Mouse (Mus musculus): ENCODE measurements around the gene Catsperg2.
"Not testable (repeated sequence)": the region's sequence is repeated elsewhere in the genome, so short reads cannot be mapped to it uniquely, and the experiment has no call there.

Catsperg2 gene

DNA sequence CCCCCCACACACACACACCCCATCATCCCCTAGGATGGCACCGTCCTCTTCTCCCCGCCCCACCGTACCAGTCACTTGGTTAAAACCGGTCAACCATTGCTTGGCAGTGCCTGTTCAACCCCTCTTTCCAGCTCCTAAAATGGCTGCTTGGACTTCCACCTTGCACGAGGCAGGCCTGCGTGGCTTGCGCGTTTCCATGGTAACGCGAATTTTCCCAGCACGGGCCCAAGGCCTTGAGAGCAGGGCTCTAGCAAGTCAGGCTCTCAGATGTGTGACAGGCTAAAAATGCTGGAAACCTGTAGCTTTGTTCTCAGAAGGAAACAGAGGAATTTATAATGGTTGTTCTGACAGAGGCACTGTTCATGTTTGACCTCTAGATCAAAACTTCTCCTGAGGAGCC lies at the start of gene Catsperg2:
Gene Catsperg2, minus strand, starts transcription at position 173 of the 400 bp plus-strand sequence.
- not testable (repeated sequence) for DNase-seq (ENCODE audit: low read depth)

DNA sequence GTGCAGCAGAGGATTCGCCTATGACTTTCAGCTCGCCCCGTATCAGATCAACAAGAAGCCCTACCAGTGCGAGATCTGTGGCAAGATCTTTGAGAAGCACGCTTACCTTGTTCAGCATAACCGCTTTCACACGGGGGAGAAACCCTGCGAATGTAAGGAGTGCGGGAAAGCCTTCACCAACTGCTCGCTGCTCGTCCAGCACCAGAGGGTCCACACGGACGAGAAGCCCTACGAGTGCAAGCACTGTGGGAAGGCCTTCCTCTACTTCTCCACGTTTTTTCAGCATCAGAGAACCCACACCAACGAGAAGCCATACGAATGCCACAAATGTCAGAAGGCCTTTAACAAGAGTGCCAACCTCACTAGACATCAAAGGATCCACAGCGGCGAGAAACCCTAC lies 49.7 kb upstream of the Catsperg2 start:
- no peak for DNase-seq (ENCODE audit: low read depth)

DNA sequence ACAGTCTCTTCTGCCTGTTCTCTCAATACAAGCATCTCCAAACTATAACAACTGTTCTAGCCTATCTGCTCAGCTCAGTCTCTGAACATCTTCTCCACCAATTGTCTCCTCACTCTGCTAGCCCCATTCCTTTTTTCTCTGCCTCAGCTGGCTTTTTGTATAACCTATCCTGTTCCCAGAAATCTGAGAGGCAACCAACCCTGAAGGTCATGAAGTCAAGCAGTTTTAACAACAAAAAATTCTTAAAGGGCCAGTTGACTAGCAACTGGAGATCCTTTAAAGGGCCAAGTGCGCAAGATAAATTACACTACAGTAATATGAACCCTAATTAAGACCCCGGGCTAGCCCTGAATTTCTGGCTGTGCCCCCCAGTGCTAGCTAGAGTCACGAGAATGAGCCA lies 47.5 kb upstream of the Catsperg2 start:
- DNase-seq (ENCODE audit: low read depth) = no peak

DNA sequence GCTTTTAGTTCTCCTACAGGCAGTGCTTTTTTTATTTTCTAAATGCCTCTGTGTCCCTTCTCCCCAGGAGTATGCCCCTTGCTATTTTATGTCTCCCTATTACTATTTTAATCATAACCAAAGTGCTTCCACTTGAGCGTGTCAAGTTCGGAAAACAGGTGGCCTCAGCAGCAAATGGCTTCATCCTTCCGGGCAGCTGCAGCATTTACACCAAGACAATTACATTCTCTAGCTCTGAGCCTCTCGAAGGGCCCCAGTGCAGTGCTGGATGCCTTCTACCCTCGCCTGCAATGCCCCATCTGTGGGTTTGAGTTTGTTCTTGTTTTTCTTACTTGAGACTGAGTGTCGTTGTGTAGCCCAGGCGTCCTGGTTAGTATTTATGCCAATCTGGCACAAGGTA lies 46.7 kb upstream of the Catsperg2 start:
- no peak for DNase-seq (ENCODE audit: low read depth)

DNA sequence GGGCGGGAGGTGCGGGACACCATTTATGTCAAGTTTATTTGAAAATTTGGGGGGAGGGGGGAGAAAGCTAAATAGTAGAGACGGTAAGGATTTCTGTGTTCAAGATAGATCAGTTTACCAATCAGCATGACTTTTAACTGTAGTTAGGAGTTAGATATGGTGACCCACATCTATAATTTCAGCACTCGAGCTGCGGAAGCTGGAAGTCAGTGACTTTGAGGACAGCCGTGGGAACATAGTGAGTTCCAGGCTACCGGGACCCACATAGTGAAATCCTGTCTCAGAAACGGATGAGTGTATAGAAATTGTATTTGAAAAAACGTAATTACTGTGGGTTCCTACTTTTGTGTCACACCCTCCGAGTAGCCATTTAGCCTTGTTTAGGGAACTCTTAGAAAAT lies 42.1 kb upstream of the Catsperg2 start:
- DNase-seq (ENCODE audit: low read depth) = no peak

DNA sequence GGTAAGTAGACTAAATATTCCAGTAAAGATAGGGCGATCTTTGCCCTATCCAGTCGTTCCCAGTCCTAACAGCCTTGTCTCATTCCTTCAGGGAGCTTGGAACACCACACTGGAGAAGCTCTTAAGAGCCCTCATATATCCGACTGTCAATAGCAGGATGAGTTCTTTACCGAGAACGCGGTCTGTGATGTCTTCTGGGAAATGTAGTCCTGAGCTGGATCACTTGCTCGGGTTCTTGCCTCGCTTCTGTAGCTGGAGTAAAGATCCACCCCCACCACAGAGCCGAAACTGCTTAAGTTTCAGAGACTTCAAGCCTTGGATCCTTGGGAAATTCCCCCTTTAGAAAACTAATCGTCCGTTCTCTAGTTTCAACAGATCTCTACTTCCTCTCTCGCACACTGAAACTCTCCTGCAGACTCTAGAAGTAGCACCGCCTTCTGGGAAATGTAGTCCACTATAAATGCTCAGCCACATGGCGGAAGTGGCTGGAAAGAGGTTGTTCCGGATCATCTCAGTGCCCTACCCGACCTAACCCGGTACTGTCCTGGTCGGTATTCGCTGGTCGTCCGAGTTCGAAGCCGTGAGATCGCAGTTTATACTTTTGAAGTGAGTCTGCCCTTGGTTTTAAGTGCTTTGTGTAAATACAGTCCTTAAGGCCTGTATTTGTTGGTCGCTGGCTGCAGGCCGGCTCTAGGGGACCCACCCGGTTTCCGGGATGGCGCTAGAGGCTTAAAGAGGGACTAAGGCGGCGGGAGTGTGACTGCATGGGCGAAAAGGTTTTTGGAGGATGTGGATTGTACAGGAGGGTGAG lies 41.5 kb upstream of the Catsperg2 start, which contains the start of gene Zfp84:
Gene Zfp84, plus strand, starts transcription at position 463 of the 811 bp plus-strand sequence.
- DNase-seq (ENCODE audit: low read depth) = peak; percentile 92

DNA sequence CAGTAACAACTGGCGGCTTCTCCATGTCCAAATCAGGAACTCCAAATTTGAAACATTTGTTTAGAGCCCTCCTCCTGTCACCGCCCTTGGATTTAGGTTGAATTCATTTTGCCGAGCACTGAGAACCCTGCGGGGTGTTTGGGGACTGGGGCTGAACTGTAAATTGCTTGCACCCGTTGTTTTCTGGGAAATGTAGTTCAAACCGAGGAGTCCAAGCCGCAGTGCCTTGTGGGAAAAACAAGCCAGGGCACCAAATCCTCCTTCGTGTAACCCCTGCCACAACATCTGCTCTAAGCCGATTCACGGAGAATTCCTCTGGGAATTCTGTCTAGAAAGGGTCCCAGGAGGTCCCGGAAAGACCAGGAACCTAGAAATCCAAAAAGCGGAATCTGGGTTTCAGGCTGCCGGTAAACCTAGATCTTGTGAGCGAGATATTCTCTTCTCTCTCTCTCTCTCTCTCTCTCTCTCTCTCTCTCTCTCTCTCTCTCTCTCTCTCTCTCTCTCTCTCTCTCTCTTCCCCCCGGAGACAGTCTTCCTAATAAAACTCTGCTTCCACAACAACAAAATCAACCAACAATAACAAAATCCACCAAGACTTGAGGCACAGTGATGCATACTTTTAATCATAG lies 40.3 kb upstream of the Catsperg2 start:
- DNase-seq (ENCODE audit: low read depth) = peak; percentile 90

DNA sequence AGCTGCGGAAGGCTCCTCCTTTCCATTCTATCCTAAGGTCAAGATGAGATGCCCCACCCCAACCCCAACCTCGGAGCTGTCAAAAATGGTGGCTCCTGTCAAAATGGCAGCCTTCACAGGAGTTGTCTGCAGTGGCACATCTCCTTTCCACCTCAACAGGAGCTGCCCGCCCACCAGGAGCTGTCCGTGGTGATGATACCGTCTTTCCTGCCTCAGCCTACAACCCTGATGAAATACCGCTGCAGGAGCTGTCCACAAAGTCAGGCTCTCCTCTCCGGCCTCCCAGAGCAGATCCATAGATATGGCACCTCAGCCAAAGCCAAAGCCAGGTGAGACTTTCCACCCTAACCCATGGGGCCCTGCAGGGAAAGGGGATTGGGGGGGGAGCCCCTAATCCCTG lies 37.9 kb upstream of the Catsperg2 start:
- DNase-seq (ENCODE audit: low read depth) = no peak

DNA sequence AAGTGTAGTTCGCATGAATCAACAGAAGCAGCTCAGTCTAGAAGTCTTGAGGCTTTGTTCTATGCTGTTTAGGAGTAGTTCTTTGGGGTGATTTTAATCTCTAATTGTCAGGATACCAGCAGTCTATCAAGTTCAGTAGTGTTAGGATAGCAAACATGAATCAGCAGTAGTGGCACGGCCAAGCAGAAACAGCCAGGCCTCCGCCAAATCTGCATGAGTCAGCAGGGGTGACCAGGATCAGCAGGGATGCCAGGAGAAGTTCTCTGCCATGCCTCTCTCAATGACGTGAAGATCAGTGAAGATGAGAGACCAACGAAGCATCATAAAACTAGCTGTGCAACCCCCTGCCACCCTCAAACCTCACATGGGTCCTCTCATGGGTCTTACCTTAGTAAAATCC lies 33.6 kb upstream of the Catsperg2 start:
- DNase-seq (ENCODE audit: low read depth) = peak; percentile 50

DNA sequence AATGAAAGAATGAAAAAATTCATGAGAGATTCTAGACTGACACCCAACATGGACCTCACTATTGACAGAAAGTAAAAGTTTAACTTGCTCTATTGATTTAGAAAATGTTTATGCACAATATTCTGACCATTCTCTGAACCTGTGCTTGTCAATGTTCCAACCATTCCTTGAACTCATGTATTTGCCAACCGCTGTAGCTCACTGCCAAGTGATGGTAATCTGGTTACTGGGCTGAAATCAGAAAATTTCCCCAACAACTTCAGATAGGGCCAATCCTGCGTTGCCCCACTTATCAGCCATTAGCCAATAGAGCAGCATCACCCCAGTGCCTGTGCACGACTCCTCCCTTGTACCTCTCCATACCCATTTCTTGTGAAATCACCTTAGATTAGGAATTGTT lies 15.4 kb upstream of the Catsperg2 start:
- no peak for DNase-seq (ENCODE audit: low read depth)

DNA sequence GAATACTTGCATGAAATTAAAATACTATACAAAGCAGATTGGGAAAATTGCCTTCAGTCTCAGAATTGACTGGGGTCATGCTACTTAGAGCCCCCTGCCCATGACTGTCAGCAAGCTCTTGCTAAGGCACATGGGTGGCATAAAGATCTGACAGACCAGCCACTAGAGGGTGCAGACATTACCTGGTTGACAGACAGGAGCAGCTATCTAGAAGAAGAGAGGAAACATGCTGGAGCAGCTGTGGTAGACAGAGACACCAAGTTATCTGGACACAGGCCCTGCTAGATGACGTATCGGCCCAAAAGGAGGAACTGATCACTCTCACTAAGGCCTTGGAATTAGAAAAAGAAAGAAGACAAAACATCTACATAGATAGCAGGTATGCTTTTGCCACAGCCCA lies 1.2 kb upstream of the Catsperg2 start:
- no peak for DNase-seq (ENCODE audit: low read depth)

DNA sequence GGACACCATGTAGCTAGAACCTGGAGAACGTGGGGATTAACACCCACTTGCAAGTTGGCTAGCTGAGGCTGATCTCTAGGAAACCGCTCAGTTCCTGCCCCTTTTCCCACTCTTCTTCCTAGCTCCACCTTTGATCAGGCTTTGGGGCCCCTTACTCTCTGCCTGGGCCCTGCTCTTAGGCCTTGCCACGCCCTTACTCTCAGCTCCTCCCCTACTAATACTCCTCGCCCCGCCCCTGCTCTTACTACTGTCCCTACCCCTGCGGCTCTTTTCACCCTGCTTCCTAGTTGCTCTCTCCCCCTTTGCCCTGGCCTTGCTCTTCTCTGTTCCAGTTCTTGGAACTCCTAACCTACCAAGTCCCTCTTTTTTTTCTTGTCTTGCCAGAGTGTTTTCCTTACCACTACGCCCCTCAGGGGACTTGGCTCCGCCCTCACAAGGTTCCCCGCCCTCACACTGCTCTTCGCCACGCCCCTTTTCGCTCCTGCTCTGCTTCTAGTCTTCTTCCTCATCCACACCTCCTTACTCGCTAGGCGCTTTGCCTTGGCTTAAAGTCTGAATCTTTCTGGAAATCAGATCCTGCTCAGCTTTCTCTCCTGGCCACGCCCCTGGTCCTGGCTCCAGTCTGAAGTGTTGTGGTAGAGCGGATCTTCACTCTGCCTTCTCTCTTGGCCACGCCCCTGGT lies 1.2 kb downstream of the Catsperg2 start:
- DNase-seq (ENCODE audit: low read depth) = peak; percentile 8

DNA sequence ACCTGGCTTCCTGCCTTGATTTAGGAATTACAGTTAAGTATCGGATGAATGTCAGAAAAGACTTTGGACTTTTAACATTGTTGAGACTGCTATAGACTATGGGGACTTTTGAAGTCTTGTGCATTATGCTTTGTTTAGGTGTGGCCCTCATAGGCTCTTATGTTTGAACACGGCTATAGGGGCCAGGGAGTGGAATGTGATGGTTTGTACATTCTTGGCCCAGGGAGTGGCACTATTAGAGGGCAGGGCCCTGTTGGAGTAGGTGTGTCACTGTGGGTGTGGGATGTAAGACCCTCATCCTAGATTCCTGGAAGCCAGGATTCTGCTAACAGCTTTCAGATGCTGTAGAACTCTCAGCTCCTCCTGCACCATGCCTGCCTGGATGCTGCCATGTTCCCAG lies 17.9 kb downstream of the Catsperg2 start:
- DNase-seq (ENCODE audit: low read depth) = not testable (repeated sequence)

DNA sequence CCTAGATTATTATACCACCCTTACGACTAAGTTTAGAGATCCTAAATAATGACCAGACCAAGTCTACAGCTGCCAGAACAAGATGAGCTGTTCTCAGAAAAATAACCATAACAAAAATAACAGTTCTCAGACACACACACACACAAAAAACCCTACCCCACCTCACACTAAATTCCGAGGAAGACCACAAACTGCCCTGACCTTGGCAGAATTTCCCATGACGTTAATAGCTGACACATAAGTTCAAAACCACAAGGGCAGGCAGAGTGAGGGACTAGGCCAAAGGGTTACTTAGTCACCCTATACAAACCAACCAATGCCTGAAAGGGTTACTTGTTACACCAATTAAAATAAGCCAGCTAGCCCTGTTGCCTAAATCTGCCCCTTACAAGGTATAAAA lies 31.6 kb downstream of the Catsperg2 start:
- peak; percentile 32 for DNase-seq (ENCODE audit: low read depth)

DNA sequence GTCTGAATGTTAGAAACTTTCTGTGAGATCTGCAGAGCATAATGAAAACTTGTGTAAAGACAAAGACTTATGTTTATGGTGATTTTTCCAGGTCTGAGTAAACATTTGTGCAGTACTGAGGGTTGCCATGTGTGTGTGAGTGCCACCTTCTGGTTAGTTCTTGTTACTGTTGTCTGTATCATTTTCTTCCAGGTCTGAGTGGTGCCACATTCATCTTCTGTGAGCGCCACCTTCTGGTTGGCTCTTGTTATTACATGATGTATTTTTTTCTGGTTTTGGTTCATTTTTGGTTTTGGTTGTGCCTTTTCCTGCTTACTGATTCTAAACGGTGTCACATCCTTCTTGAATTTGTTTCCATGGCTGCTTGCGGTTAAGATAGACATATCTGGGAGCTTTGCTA lies 45.0 kb downstream of the Catsperg2 start:
- peak; percentile 28 for DNase-seq (ENCODE audit: low read depth)

Data from NIH3T3 (cell line).